Mouse (Mus musculus): ENCODE results near the gene Jph3. TPM values are rescaled to one million over a fixed set of nuclear protein-coding genes. Genes with fewer than 3 reads are reported as not detected.

Gene Jph3
- total RNA-seq, 2 experiments from 2014 or later: not detected

DNA sequence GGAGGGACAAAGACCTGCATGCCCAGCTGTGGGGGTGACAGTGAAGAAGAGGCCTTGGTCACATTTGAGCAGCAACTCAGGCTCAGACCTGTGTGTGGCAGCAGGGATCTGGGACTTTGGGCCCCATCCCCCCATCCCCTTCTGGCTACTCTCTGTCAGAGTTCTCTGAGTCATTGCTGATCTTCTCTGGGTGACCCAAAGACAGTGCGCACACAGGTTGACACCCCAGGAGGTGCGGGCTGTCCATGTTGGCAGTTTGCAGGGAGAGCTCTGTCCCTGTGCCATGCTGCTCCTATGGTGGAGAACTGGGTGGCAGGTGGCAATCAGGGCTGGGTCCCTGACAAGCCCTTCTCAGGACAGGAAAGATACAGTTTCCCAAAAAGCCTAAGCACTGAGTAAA, 40.2 kb downstream of the Jph3 start:
- intact Hi-C loops (cut with DNase I): no loop called here
- Histone ChIP-seq H3K27ac (no peak overlapping the region), H3K4me3 (no peak overlapping the region)
- no peak for DNase-seq
- no peak for TF ChIP-seq CTCF (IDR thresholded peaks at IDR 0.05)

DNA sequence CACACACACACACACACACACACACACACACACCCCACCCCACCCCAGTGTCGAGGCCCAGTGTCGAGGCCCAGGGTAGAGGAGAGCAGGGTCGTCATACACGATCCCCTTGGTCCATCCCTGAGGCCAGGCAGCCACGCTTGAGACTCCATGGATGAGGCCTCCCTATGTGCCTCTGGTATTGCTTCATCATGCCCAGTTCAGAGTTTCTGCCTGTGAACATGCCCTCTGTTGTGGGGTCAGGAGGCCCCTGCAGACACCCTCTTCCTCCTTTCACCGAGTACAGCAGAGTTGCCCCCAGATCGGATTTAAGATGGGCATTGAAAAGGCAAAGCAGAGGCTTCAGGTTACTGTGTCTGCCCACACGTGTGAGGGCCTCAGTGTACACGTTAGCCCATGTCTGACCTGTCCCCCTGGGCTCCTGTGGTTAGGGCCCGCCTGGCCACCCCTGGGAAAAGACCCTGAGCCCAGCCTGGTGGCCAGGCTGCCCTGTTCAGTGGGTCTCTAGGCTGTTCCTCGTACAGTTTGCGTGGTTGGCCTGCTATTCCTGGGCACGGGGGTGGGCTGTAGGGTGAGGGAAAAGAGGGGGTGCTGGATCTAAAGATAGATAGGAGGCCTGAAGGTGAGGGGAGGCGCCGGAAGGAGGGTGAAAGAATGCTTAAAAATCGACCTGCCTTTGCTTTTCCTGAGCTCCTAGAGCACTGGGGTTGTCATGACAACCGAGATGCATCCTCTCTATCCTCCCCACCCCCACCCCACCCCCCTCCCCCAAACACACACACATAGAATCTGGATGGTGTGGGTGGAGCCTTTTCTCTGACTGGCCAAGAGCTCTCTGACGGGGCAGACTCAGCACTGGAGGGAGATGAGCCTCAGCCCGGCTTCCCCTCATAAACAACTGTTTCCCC, 41.7 kb downstream of the Jph3 start:
- TF ChIP-seq CTCF (IDR thresholded peaks at IDR 0.05): no peak
- no peak overlapping the region for H3K4me3 ChIP-seq
- intact Hi-C loops (cut with DNase I): no loop called here
- DNase-seq: no peak
- no peak overlapping the region for H3K27ac ChIP-seq

DNA sequence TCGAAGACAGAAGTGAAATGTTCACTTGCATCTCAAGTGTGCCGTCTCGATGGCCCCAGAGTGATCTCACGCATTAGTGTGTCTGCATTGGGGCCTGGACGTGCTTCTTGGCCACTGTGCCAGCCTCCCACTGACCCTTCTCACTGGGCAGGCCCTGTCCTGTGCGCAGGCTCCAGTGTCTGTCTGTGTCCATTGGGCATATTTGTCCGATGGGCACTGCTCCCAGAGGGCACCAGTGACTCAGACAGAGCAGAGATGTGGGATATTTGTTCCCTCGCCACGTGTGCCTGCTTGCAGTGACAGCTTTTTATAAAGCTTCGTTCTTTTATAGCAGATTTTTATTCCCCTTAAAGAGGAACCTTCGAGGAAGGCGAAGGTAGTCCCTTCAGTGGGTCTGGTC, 44.5 kb downstream of the Jph3 start:
- TF ChIP-seq CTCF (IDR thresholded peaks at IDR 0.05): no peak
- intact Hi-C loops (cut with DNase I): no loop called here
- Histone ChIP-seq H3K4me3 (no peak overlapping the region), H3K27ac (no peak overlapping the region)
- no peak for DNase-seq

DNA sequence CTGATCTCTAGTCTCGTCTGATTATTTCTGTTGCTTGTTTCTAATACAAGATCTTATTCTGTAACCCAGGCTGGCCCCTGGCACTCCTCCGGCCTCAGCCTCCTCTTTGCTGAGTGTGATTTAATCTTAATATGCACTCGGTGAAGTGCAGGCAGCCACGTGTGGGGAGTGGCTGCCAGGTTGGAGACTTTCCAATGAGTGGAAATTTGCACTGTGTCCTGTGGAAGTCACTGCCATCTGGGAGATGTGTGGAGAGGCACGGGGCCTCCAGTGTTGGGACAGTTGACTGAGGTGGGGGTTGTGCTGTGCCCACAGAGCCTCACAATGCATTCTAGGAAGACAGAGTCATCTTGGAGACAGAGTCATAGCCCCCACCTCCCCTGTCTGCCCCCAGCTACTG, 53.1 kb downstream of the Jph3 start:
- intact Hi-C loops (cut with DNase I): no loop called here
- H3K4me3 ChIP-seq: no peak overlapping the region
- no peak for TF ChIP-seq CTCF (IDR thresholded peaks at IDR 0.05)

DNA sequence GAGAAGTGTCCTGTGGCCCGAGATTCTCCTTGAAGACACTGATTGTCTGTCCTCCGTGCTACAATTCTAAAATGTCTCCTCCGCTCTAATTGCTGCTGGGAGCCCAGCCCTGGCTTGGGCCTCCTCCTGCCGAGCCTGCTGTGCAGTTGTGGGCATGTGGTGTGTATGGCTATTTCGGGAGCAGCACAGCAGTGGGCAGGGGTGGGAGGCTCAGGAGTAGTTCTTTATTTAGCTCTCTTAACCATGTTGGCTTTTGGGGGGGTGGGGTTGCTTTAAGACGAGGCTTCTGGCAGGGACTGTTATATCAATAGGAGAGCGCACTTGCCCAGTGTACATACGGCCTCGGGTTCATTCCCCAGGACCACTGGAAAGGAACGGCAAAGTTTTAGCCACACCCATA, 57.1 kb downstream of the Jph3 start:
- peak overlapping the region; percentile 29 for H3K4me3 ChIP-seq
- intact Hi-C loops (cut with DNase I): no loop called here
- TF ChIP-seq CTCF (IDR thresholded peaks at IDR 0.05): no peak
- H3K27ac ChIP-seq: no peak overlapping the region; the same call in 1 of the 2 replicates
- DNase-seq: peak; percentile 42

More for the DNA sequence above, 53.1 kb downstream of the Jph3 start:
- no peak for DNase-seq
- H3K27ac ChIP-seq: no peak overlapping the region

DNA sequence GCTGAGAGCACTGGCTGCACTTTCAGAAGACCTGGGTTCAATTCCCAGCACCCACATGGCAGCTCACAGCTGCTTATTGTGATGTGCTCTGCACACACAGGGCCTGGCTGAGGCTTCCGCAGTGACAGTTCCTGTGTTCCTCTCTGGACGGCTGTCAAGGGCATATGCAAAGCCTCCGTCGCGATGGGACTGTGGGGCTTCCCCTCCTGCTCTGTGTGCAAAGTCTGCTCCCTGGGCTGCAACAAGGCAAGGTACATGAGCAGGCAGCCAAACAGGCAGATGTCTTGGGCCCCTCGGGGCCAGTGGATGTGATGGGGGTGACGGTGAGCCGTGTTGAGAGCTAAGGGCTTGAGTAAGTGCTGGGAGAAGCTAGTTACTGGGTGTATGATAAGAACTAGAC, 59.4 kb downstream of the Jph3 start:
- Histone ChIP-seq H3K4me3 (no peak overlapping the region), H3K27ac (no peak overlapping the region)
- no peak for TF ChIP-seq CTCF (IDR thresholded peaks at IDR 0.05)
- intact Hi-C loops (cut with DNase I): no loop called here
- DNase-seq: no peak

DNA sequence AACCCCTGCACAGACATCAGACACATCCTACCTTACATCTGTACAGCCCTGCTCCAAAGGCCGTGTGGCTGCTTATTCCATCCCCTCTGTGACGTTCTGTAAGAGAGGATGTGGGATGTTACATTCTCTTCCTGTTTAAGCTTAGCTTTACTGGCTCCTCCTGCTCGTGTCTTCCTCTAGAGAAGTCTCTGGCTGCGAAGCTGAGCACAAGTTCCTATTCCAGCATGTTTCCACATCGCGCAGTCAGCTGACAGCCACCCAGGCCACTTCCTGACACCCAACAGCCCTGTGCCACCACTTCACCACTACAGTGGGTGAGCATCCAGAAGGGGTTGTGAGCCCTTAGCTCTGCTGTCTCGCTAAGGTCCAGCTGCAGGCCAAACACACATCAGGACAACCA, 62.7 kb downstream of the Jph3 start:
- no peak for TF ChIP-seq CTCF (IDR thresholded peaks at IDR 0.05)
- Histone ChIP-seq H3K27ac (no peak overlapping the region), H3K4me3 (no peak overlapping the region)
- DNase-seq: no peak
- intact Hi-C loops (cut with DNase I): no loop called here

DNA sequence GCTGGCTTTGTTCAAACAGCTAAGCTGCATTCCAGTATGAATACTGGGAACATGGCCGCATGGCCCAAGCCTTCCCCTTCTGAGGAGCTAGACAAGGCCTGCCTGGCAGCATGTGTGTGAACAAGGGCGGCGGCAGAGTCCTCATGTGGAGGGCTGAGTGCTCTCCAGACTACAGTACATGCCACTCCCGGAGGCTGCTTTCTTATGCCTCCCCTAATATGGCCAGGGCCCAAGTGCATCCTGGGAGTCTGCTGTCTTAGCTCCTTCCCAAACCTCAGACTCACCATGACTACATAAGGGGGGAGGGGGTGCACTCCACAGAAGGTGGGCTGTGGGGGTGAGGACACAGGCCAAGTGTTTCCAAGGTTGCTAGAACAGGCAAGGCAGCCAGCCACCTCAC, 63.2 kb downstream of the Jph3 start:
- intact Hi-C loops (cut with DNase I): no loop called here
- H3K27ac ChIP-seq: no peak overlapping the region
- DNase-seq: no peak
- TF ChIP-seq CTCF (IDR thresholded peaks at IDR 0.05): no peak
- H3K4me3 ChIP-seq: no peak overlapping the region

DNA sequence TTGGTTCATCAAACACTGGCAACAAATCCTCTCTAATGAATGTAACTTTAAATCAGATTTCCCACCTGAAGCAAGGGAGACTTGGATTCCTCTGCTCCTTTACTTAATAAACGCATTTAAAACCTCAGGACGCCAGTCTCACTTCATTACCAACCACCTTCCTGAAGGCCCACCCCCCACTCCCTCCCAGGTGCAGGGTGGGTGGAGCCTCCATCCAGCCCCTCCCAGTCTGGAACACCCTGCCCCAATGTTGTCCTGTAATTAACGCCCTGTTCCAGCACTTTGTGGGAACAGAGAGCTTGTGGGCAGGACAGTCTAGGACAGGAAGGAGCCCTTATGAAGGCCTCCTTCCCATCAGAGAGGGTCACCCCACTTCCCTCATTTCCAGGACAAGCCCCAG, 64.7 kb downstream of the Jph3 start:
- H3K4me3 ChIP-seq: no peak overlapping the region
- no peak for DNase-seq
- TF ChIP-seq CTCF (IDR thresholded peaks at IDR 0.05): no peak
- no peak overlapping the region for H3K27ac ChIP-seq
- intact Hi-C loops (cut with DNase I): no loop called here

DNA sequence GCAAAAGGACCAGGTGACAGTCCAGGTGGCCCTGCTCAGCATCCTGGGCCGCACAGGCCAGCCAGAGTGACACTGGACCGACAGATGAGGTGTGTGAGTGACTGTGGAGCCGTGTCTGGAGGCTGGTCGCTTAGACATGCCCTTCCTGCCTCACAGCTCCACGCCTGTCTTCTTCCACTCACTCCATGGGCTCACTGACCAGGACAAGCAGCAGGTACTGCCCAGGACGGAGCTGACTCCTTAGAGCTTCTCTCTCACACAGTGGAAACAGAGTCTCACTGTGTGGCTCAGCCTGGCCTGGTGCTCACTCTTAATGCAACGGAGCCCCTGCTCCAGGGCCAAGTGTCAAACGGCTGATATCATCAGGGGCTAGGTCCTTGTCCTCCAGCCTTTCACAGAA, 66.0 kb downstream of the Jph3 start:
- intact Hi-C loops (cut with DNase I): no loop called here
- H3K4me3 ChIP-seq: no peak overlapping the region
- no peak overlapping the region for H3K27ac ChIP-seq
- TF ChIP-seq CTCF (IDR thresholded peaks at IDR 0.05): no peak
- no peak for DNase-seq

DNA sequence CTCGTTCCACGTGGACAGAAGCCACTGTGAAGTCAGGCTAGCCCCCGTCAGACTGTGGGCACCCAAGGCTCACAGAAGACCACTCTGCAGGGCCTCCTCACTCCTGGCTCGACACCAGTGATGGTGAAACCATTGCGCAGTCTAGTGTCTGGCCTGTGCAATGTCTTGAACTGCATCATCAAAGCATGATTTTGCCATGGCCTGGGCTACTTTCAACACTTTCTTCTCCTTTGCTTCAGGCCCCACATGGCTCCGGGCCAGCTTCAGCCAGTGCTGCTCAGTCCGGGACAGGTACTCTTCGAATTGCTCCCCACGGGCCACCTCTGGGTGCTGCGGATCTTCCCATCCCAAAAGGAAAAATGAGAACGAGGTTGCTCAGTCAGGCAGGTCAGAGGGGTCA, 67.0 kb downstream of the Jph3 start:
- intact Hi-C loops (cut with DNase I): no loop called here
- Histone ChIP-seq H3K4me3 (no peak overlapping the region), H3K27ac (no peak overlapping the region)
- no peak for TF ChIP-seq CTCF (IDR thresholded peaks at IDR 0.05)
- DNase-seq: no peak

DNA sequence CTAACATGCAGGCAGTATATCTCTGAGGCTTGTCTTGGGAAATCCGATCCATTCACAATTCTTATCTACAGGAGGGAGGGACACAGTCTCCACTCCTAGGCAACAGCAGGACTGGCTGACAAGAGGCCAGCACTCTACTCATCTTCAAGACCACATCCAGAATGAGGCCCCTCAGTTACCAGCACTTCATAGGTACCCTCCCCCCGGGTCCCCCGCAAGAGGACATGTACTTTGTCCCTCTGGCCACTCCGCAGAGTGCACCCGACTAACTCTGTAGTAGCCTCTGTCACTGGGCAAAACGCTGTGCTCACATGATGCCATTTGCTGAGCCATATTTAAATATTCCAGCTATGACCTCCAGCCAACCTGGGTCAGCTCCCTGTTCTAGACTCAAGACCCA, 69.0 kb downstream of the Jph3 start:
- DNase-seq: no peak
- intact Hi-C loops (cut with DNase I): no loop called here
- no peak overlapping the region for H3K27ac ChIP-seq
- TF ChIP-seq CTCF (IDR thresholded peaks at IDR 0.05): no peak
- H3K4me3 ChIP-seq: no peak overlapping the region

DNA sequence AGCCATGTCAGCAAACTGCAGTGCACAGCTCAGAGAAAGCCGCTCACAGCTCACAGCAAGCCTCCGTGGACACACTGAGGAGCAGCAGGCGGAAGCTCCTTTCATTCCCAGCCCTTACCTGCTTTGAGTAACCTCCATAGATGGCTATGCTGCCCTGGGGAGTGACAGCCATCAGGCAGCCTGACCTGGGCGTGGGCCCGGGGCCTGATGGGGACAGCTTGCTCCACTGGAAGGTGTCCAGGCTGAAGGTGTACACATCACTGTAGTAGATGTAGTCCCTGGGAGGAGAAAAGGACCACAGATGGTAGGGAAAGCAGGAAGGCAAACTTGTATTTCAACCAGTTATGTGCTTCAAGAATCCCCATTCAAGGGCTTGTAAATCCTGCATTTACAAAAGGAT, 75.4 kb downstream of the Jph3 start:
- TF ChIP-seq CTCF (IDR thresholded peaks at IDR 0.05): no peak
- Histone ChIP-seq H3K27ac (no peak overlapping the region), H3K4me3 (no peak overlapping the region)
- no peak for DNase-seq
- intact Hi-C loops (cut with DNase I): no loop called here

DNA sequence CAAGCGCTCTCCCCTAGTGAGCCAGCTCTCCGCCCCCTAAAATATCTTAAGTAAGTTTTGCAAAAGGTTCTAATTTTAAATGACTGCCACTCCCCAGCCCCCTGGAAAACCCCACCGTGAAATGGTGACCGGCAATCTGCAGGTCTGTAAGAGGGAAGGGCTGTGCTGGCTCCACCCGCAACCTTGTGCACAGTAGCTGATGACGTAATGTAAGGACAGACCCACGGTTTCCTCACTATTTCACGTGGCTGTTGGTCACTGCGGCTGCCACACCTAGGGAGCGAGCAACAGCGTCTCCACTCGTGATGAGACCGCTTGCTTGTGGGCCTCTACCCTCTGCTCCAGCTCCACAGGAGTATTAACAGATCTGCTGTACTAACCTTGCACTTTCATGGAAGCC, 76.7 kb downstream of the Jph3 start:
- no peak for DNase-seq
- intact Hi-C loops (cut with DNase I): no loop called here
- Histone ChIP-seq H3K27ac (no peak overlapping the region), H3K4me3 (no peak overlapping the region)
- TF ChIP-seq CTCF (IDR thresholded peaks at IDR 0.05): no peak

All from gastrocnemius, adult 2 months (tissue).